Mouse (Mus musculus) liver, postnatal 0 days (tissue): ENCODE data around the gene Rec8. TPM values are rescaled to one million over a fixed set of nuclear protein-coding genes. Genes with fewer than 3 reads are reported as not detected.

Source experiments
- ATAC-seq: fragments of 200-750 bp; cut with Nextera tagmentation; 2 replicates; pipeline ENCODE4 v1.8.0; 2017; ENCODE audit warnings: mild to moderate bottlenecking, moderate library complexity
- DNase-seq: peaks from one replicate; pipeline ENCODE4 v3.0.0-alpha.2; 2016
- H3K27ac ChIP-seq: fragments of 300-500 bp; sonication (generic); 2 replicates; pipeline ENCODE4 v1.5.1; 2014; ENCODE audit warnings: antibody characterized with exemption, moderate library complexity, mild to moderate bottlenecking, low read depth
- H3K27me3 ChIP-seq: fragments of 300-500 bp; sonication (generic); 2 replicates; pipeline ENCODE4 v1.6.1; 2014; ENCODE audit warnings: low read length, control low read depth, mixed read lengths; ENCODE audit not compliant: insufficient read depth
- H3K36me3 ChIP-seq: fragments of 300-500 bp; sonication (generic); replicated peaks from 2 replicates; pipeline ENCODE4 v1.6.1; 2014; ENCODE audit warnings: mild to moderate bottlenecking, control low read depth, low read length, moderate library complexity, mixed read lengths; ENCODE audit not compliant: insufficient read depth
- H3K4me1 ChIP-seq: fragments of 300-500 bp; sonication (generic); 2 replicates; pipeline ENCODE4 v1.6.1; 2014; ENCODE audit warnings: antibody characterized with exemption, mild to moderate bottlenecking, control low read depth; ENCODE audit not compliant: insufficient read depth
- H3K4me2 ChIP-seq: fragments of 300-500 bp; sonication (generic); 2 replicates; pipeline ENCODE4 v1.6.1; 2014; ENCODE audit warnings: low read depth, mild to moderate bottlenecking, low read length, moderate library complexity, mixed read lengths
- H3K4me3 ChIP-seq: fragments of 300-500 bp; sonication (generic); 2 replicates; pipeline ENCODE4 v1.5.1; 2014; ENCODE audit warnings: low read depth, low read length
- H3K9ac ChIP-seq: fragments of 300-500 bp; sonication (generic); replicated peaks from 2 replicates; pipeline ENCODE4 v1.6.1; 2014; ENCODE audit warnings: mild to moderate bottlenecking, moderate library complexity
- H3K9me3 ChIP-seq: fragments of 300-500 bp; sonication (generic); 2 replicates; pipeline ENCODE4 v1.6.1; 2016; ENCODE audit warnings: mild to moderate bottlenecking, control low read depth, low read length, mixed read lengths
- CTCF ChIP-seq: sonication (generic); IDR thresholded peaks from 2 replicates; pipeline ENCODE4 v1.5.1; 2016; ENCODE audit warnings: antibody characterized with exemption, low read depth
- EP300 ChIP-seq: IDR thresholded peaks from 2 replicates; pipeline ENCODE4 v1.6.1; 2016; ENCODE audit warnings: antibody characterized with exemption, low read depth, mild to moderate bottlenecking
- WGBS: fragments of 180-500 bp; shearing (Covaris S2); extraction: QIAGEN DNeasy Blood & Tissue Kit; methylation state at CpG from one replicate; pipeline ENCODE4 v1.1.7; 2014; ENCODE audit not compliant: insufficient replicate concordance; 5-methylcytosine and 5-hydroxymethylcytosine counted together
- polyA plus RNA-seq: library from polyadenylated mRNA; unstranded; fragments of >200 nt; fragmentation: Nextera tagmentation; extraction: Ambion mirVana; gene quantifications from 2 replicates; pipeline ENCODE4 v1.2.1, GENCODE M21; 2015

The Rec8 gene
- polyA plus RNA-seq, 1 experiment from 2014 or later = 1.5 TPM

- Histone ChIP-seq H3K4me3 (peak within 1 kb of the TSS; percentile 77), H3K36me3 (peaks cover 33% of the 10 kb centered on the region)
Observed at GRCm38 (mm10) chr14:55643060-55643907, 25.4 kb downstream of the Rec8 start, which contains the start of gene Tm9sf1. Tm9sf1 (minus strand) TSS chr14:55643806.

GRCm38 (mm10) chr14:55644261-55644888 is 26.5 kb downstream of the Rec8 start:
- peak overlapping the region; percentile 92 for H3K4me2 ChIP-seq
- ATAC-seq = no peak
- H3K4me1 ChIP-seq = peaks cover 19% of the 10 kb centered on the region
- H3K27ac ChIP-seq = peak overlapping the region; percentile 94
- peak overlapping the region; percentile 77 for H3K4me3 ChIP-seq
- WGBS = 15% methylated on average over 17 of the region's 17 CpGs
- no peak for TF ChIP-seq EP300
- no peak for TF ChIP-seq CTCF
- DNase-seq = no peak
- no peaks in the 10 kb centered on the region for H3K9me3 ChIP-seq
- H3K27me3 ChIP-seq = no peaks in the 10 kb centered on the region
- H3K9ac ChIP-seq = peak overlapping the region; percentile 85
- H3K36me3 ChIP-seq = peaks cover 23% of the 10 kb centered on the region

More at GRCm38 (mm10) chr14:55643060-55643907, 25.4 kb downstream of the Rec8 start, which contains the start of gene Tm9sf1:
- peaks cover 19% of the 10 kb centered on the region for H3K4me1 ChIP-seq
- H3K4me2 ChIP-seq = peak within 1 kb of the TSS; percentile 92
- peak within 1 kb of the TSS; percentile 94 for H3K27ac ChIP-seq
- 0 out of 2 replicates have a peak, but pooled peaks have one; percentile 13 for TF ChIP-seq CTCF
- peak; percentile 39; the same call in 1 of the 2 replicates for TF ChIP-seq EP300
- DNase-seq (peak; percentile 89), ATAC-seq (peak; percentile 92)
- H3K9ac ChIP-seq = peak within 1 kb of the TSS; percentile 85
- under 1% methylated on average over 84 of the region's 89 CpGs for whole genome bisulfite sequencing
- H3K9me3 ChIP-seq = no peaks in the 10 kb centered on the region
- no peaks in the 10 kb centered on the region for H3K27me3 ChIP-seq

GRCm38 (mm10) chr14:55649884-55650283 is 32.0 kb downstream of the Rec8 start, which contains the start of gene Tssk4:
Tssk4 (plus strand) TSS chr14:55650184.
- H3K4me3 ChIP-seq = no peak within 1 kb of the TSS
- no peaks in the 10 kb centered on the region for H3K9me3 ChIP-seq
- ATAC-seq (no peak), DNase-seq (no peak)
- peaks cover 5% of the 10 kb centered on the region for H3K4me1 ChIP-seq
- no peaks in the 10 kb centered on the region for H3K27me3 ChIP-seq
- H3K36me3 ChIP-seq = 0 out of 2 replicates have a peak, but pooled peaks cover 4% of the 10 kb centered on the region
- TF ChIP-seq CTCF (no peak), EP300 (no peak)
- WGBS = 85% methylated on average over 2 of the region's 2 CpGs
- no peak within 1 kb of the TSS for H3K4me2 ChIP-seq
- H3K9ac ChIP-seq = no peak within 1 kb of the TSS
- no peak within 1 kb of the TSS for H3K27ac ChIP-seq

- H3K9me3 ChIP-seq = no peaks in the 10 kb centered on the region
- H3K4me2 ChIP-seq = no peak overlapping the region
- H3K36me3 ChIP-seq = 0 out of 2 replicates have a peak, but pooled peaks cover under 1% of the 10 kb centered on the region
- TF ChIP-seq CTCF = no peak
- no peak for TF ChIP-seq EP300
- no peak overlapping the region for H3K9ac ChIP-seq
- ATAC-seq (no peak), DNase-seq (no peak)
- H3K4me3 ChIP-seq = no peak overlapping the region
- H3K27ac ChIP-seq = no peak overlapping the region
- H3K27me3 ChIP-seq = no peaks in the 10 kb centered on the region
- H3K4me1 ChIP-seq = no peaks in the 10 kb centered on the region
- 80% methylated on average over 7 of the region's 7 CpGs for WGBS
Observed at GRCm38 (mm10) chr14:55651528-55651927, 33.7 kb downstream of the Rec8 start.

GRCm38 (mm10) chr14:55656935-55657334 is 39.1 kb downstream of the Rec8 start:
- Histone ChIP-seq H3K4me1 (0 out of 2 replicates have a peak, but pooled peaks cover 5% of the 10 kb centered on the region), H3K9ac (no peak overlapping the region), H3K4me3 (no peak overlapping the region), H3K9me3 (no peaks in the 10 kb centered on the region), H3K27me3 (no peaks in the 10 kb centered on the region), H3K4me2 (no peak overlapping the region), H3K27ac (no peak overlapping the region), H3K36me3 (0 out of 2 replicates have a peak, but pooled peaks cover 7% of the 10 kb centered on the region)
- 80% methylated on average over 3 of the region's 3 CpGs for WGBS
- ATAC-seq (no peak), DNase-seq (no peak)
- TF ChIP-seq EP300 (no peak), CTCF (no peak)

- no peak for TF ChIP-seq CTCF
- Histone ChIP-seq H3K9ac (no peak overlapping the region), H3K4me2 (no peak overlapping the region), H3K27me3 (no peaks in the 10 kb centered on the region), H3K27ac (no peak overlapping the region), H3K36me3 (peaks cover 14% of the 10 kb centered on the region), H3K4me3 (no peak overlapping the region), H3K9me3 (no peaks in the 10 kb centered on the region), H3K4me1 (0 out of 2 replicates have a peak, but pooled peaks cover 5% of the 10 kb centered on the region)
- no peak for ATAC-seq
- no peak for DNase-seq
- 92% methylated on average over 5 of the region's 5 CpGs for WGBS
Observed at GRCm38 (mm10) chr14:55658011-55658410, 40.2 kb downstream of the Rec8 start.
